Mouse (Mus musculus) forebrain, embryonic 13.5 days (tissue): Measurements from ENCODE around the gene Cabp2. TPM values are rescaled to one million over a fixed set of nuclear protein-coding genes. Genes with fewer than 3 reads are reported as not detected.

Source experiments
- ATAC-seq: fragments of 200-750 bp; cut with Nextera tagmentation; 2 replicates; pipeline ENCODE4 v1.8.0; 2017
- H3K27ac ChIP-seq: fragments of 300-500 bp; sonication (generic); 2 replicates; pipeline ENCODE4 v1.5.1; 2015; ENCODE audit warnings: inconsistent platforms, mild to moderate bottlenecking, moderate library complexity
- H3K27me3 ChIP-seq: fragments of 300-500 bp; sonication (generic); 2 replicates; pipeline ENCODE4 v1.6.1; 2015; ENCODE audit warnings: mild to moderate bottlenecking, inconsistent platforms
- H3K36me3 ChIP-seq: fragments of 300-500 bp; sonication (generic); 2 replicates; pipeline ENCODE4 v1.6.1; 2015; ENCODE audit warnings: mild to moderate bottlenecking, inconsistent platforms; ENCODE audit not compliant: poor library complexity, severe bottlenecking
- H3K4me1 ChIP-seq: fragments of 300-500 bp; sonication (generic); 2 replicates; pipeline ENCODE4 v1.6.1; 2015; ENCODE audit warnings: inconsistent platforms
- H3K4me2 ChIP-seq: fragments of 300-500 bp; sonication (generic); 2 replicates; pipeline ENCODE4 v1.6.1; 2015; ENCODE audit warnings: inconsistent platforms, mild to moderate bottlenecking, moderate library complexity
- H3K4me3 ChIP-seq: fragments of 300-500 bp; sonication (generic); 2 replicates; pipeline ENCODE4 v1.5.1; 2015; ENCODE audit warnings: mild to moderate bottlenecking, inconsistent platforms
- H3K9ac ChIP-seq: fragments of 300-500 bp; sonication (generic); 2 replicates; pipeline ENCODE4 v1.6.1; 2015; ENCODE audit warnings: mild to moderate bottlenecking, inconsistent platforms
- H3K9me3 ChIP-seq: fragments of 300-500 bp; sonication (generic); replicated peaks from 2 replicates; pipeline ENCODE4 v1.6.1; 2016; ENCODE audit warnings: inconsistent platforms
- WGBS: fragments of 180-500 bp; shearing (Covaris S2); methylation state at CpG from one replicate; pipeline ENCODE4 v1.1.7; 2015; 5-methylcytosine and 5-hydroxymethylcytosine counted together
- polyA plus RNA-seq: library from polyadenylated mRNA; unstranded; fragments of >200 nt; fragmentation: Nextera tagmentation; extraction: Ambion mirVana; gene quantifications from 2 replicates; pipeline ENCODE4 v1.2.1, GENCODE M21; 2015

The Cabp2 gene
- polyA plus RNA-seq, 1 experiment from 2014 or later: not detected

GRCm38 (mm10) chr19:4098426-4098825, 17.0 kb downstream of the Cabp2 start:
- Histone ChIP-seq H3K4me2 (peak overlapping the region; percentile 68; the same call in 1 of the 2 replicates), H3K36me3 (no peaks in the 10 kb centered on the region), H3K4me3 (no peak overlapping the region), H3K4me1 (peaks cover 56% of the 10 kb centered on the region), H3K27ac (no peak overlapping the region), H3K9ac (0 out of 2 replicates have a peak overlapping the region, but pooled peaks have one; percentile 13), H3K27me3 (peaks cover 32% of the 10 kb centered on the region), H3K9me3 (no peaks in the 10 kb centered on the region)
- WGBS: 91% methylated on average over 13 of the region's 13 CpGs
- no peak for ATAC-seq

GRCm38 (mm10) chr19:4099056-4099455, 17.7 kb downstream of the Cabp2 start:
- Histone ChIP-seq H3K27me3 (peaks cover 32% of the 10 kb centered on the region), H3K36me3 (no peaks in the 10 kb centered on the region), H3K4me1 (peaks cover 56% of the 10 kb centered on the region), H3K9me3 (no peaks in the 10 kb centered on the region), H3K9ac (0 out of 2 replicates have a peak overlapping the region, but pooled peaks have one; percentile 13), H3K4me3 (0 out of 2 replicates have a peak overlapping the region, but pooled peaks have one; percentile 50), H3K4me2 (peak overlapping the region; percentile 81), H3K27ac (no peak overlapping the region)
- WGBS: 13% methylated on average over 9 of the region's 9 CpGs
- no peak for ATAC-seq

DNA sequence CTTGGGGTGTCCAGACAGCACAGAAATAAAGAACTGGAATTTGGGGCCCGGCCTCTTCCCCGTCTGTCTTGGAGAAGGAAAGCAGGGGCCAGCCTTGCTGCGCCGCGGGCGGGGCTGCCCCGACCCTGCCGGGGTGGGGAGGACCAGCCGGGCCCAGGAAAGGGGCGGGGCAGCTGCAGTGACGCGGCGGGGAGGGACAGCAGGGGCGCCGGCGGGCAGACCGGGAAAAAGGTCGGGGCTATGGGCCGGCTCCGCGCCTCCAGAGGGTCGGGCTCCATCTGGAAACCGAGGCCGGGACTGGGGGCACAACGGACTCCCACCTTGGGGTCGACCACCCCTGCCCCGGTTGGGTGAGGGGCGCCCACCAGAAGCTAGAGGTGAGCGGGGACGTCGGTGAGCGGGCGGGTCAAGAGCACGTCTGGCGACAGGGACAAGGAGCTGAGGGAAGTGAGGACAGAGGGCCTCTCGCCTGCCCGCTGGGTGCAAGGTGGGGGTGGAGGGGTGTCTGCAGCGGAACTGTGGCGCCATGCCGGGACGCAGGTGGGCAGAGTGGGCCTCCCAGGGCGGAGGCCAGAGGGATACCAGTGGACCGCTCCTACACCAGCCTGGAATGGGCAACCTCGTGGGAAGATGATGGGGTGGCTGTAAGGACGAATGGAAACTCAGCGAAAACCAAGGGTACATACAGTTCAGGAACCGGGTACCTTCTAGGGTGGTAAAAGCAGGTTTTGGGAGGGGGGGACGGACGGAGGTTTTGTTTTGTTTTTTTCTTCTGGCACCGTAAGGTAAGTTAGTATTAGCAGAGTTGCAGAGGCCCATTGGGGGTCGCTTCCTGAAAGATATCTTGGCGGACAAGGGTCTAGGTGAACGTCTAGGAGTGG, 18.7 kb downstream of the Cabp2 start, which contains the start of gene Pitpnm1:
Gene Pitpnm1, plus strand, starts transcription at position 162 of the 881 bp plus-strand sequence.
- Histone ChIP-seq H3K36me3 (0 out of 2 replicates have a peak, but pooled peaks cover 2% of the 10 kb centered on the region), H3K27ac (no peak within 1 kb of the TSS), H3K4me2 (peak within 1 kb of the TSS; percentile 81), H3K4me1 (peaks cover 56% of the 10 kb centered on the region), H3K27me3 (peaks cover 32% of the 10 kb centered on the region), H3K9me3 (no peaks in the 10 kb centered on the region), H3K4me3 (peak within 1 kb of the TSS; percentile 50), H3K9ac (peak within 1 kb of the TSS; percentile 74)
- ATAC-seq: no peak
- 2% methylated on average over 53 of the region's 53 CpGs for WGBS

DNA sequence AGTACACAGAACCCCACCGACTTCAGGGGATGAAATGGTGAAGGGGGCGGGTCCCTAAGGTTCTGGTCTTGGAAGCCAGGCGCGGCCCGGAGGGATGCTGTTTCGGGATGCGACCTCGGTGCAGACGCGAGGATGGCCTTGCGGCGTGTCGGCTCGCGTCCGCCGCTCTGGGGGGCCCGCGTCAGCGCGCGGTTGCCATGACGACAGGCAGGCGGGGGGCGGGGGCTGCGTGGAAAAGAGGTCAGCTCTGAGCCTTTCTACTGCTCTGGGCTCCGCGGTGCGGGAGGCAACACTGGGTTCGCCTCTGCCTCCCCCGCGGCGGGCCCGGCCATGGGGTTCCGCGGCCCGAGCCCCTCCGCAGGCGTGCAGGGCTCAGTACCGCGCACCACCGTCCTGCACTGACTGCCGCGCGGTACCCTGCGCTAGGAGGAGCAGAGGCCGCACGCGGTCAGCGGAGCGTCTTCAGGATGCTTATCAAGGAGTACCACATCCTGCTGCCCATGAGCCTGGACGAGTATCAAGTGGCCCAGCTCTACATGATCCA, 19.4 kb downstream of the Cabp2 start:
- WGBS: under 1% methylated on average over 45 of the region's 52 CpGs
- Histone ChIP-seq H3K4me1 (peaks cover 56% of the 10 kb centered on the region), H3K27me3 (peaks cover 32% of the 10 kb centered on the region), H3K4me2 (peak overlapping the region; percentile 81), H3K9ac (peak overlapping the region; percentile 74), H3K36me3 (peaks cover 9% of the 10 kb centered on the region; the same call in 1 of the 2 replicates), H3K4me3 (peak overlapping the region; percentile 50), H3K27ac (no peak overlapping the region), H3K9me3 (no peaks in the 10 kb centered on the region)
- 0 out of 2 replicates have a peak, but pooled peaks have one; percentile 4 for ATAC-seq

DNA sequence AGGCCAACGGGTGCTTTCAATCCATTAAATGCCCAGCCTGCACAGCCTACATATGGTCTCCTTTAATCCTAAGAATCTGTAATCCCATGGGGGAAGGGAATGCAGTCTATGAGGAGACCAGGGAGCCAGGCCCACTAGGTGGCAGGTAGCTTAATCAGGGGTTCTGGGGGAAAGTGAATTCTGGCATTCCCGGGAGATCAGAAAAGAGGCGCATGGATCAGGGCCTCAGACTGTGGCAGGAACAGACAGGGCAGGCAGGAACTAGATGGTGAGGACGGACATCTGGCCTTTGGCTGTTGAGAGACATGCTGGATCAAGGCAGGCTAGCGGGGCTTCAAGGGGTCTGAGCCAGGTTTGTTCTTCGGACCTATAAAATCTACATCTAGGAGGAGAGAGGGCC, 20.1 kb downstream of the Cabp2 start:
- H3K4me2 ChIP-seq: peak overlapping the region; percentile 81
- peaks cover 9% of the 10 kb centered on the region; the same call in 1 of the 2 replicates for H3K36me3 ChIP-seq
- peak overlapping the region; percentile 50 for H3K4me3 ChIP-seq
- ATAC-seq: no peak
- 50% methylated on average over 6 of the region's 6 CpGs for WGBS
- peak overlapping the region; percentile 74 for H3K9ac ChIP-seq
- no peak overlapping the region for H3K27ac ChIP-seq
- H3K9me3 ChIP-seq: no peaks in the 10 kb centered on the region
- peaks cover 50% of the 10 kb centered on the region for H3K4me1 ChIP-seq
- H3K27me3 ChIP-seq: peaks cover 32% of the 10 kb centered on the region

GRCm38 (mm10) chr19:4102049-4102448, 20.7 kb downstream of the Cabp2 start:
- no peak overlapping the region for H3K9ac ChIP-seq
- H3K9me3 ChIP-seq: no peaks in the 10 kb centered on the region
- H3K4me2 ChIP-seq: peak overlapping the region; percentile 81
- ATAC-seq: no peak
- H3K36me3 ChIP-seq: peaks cover 13% of the 10 kb centered on the region; the same call in 1 of the 2 replicates
- WGBS: 93% methylated on average over 2 of the region's 2 CpGs
- H3K4me1 ChIP-seq: peaks cover 49% of the 10 kb centered on the region
- H3K4me3 ChIP-seq: peak overlapping the region; percentile 50; the same call in 1 of the 2 replicates
- no peak overlapping the region for H3K27ac ChIP-seq
- peaks cover 32% of the 10 kb centered on the region for H3K27me3 ChIP-seq

DNA sequence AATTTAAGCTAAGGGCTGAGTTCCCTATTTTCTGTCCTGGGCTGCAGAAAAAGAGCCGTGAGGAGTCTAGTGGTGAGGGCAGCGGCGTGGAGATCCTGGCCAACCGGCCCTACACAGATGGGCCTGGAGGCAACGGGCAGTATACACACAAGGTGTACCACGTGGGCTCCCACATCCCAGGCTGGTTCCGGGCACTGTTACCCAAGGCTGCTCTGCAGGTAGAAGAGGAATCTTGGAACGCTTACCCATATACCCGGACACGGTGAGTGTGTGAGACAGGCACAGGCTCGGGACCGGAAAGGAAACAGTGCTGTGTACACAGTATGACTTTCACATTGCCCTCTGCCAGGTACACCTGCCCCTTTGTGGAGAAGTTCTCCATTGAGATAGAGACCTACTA, 21.2 kb downstream of the Cabp2 start:
- Histone ChIP-seq H3K9ac (no peak overlapping the region; the same call in 1 of the 2 replicates), H3K9me3 (no peaks in the 10 kb centered on the region), H3K4me2 (no peak overlapping the region), H3K36me3 (peaks cover 13% of the 10 kb centered on the region; the same call in 1 of the 2 replicates), H3K4me1 (peaks cover 45% of the 10 kb centered on the region), H3K27me3 (peaks cover 32% of the 10 kb centered on the region), H3K4me3 (no peak overlapping the region), H3K27ac (no peak overlapping the region)
- no peak for ATAC-seq
- WGBS: 96% methylated on average over 12 of the region's 12 CpGs

- Histone ChIP-seq H3K9ac (no peak overlapping the region), H3K36me3 (peaks cover 13% of the 10 kb centered on the region; the same call in 1 of the 2 replicates), H3K27me3 (peaks cover 32% of the 10 kb centered on the region), H3K4me2 (no peak overlapping the region), H3K27ac (no peak overlapping the region), H3K4me1 (peaks cover 38% of the 10 kb centered on the region), H3K9me3 (no peaks in the 10 kb centered on the region), H3K4me3 (no peak overlapping the region)
- ATAC-seq: no peak
- 94% methylated on average over 18 of the region's 18 CpGs for WGBS
Measured at GRCm38 (mm10) chr19:4103294-4103693, 21.9 kb downstream of the Cabp2 start.

DNA sequence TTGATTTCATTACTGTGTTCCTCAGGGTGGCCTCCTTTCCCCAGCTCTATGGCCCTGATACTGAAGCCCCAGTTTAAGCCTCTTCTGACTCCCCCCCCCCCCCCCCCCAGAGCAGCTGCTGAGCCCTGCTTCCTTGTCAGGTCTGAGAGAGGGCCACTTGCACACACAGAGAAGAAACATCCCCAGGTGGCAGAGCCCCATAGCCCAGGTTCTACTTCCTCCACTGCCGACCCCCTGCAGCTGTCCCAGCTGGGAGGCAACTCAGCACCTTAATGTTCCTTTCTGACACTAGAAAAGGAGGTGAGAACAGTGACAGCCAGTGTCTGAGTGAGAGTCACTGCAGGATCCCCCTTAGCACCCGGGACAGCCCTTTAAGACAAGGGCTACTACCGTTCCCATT, 22.4 kb downstream of the Cabp2 start:
- peaks cover 33% of the 10 kb centered on the region for H3K4me1 ChIP-seq
- H3K9ac ChIP-seq: no peak overlapping the region
- peaks cover 32% of the 10 kb centered on the region for H3K27me3 ChIP-seq
- 92% methylated on average over 3 of the region's 3 CpGs for WGBS
- no peaks in the 10 kb centered on the region for H3K9me3 ChIP-seq
- no peak overlapping the region for H3K27ac ChIP-seq
- no peak overlapping the region for H3K4me2 ChIP-seq
- ATAC-seq: no peak
- H3K4me3 ChIP-seq: no peak overlapping the region
- peaks cover 13% of the 10 kb centered on the region; the same call in 1 of the 2 replicates for H3K36me3 ChIP-seq

DNA sequence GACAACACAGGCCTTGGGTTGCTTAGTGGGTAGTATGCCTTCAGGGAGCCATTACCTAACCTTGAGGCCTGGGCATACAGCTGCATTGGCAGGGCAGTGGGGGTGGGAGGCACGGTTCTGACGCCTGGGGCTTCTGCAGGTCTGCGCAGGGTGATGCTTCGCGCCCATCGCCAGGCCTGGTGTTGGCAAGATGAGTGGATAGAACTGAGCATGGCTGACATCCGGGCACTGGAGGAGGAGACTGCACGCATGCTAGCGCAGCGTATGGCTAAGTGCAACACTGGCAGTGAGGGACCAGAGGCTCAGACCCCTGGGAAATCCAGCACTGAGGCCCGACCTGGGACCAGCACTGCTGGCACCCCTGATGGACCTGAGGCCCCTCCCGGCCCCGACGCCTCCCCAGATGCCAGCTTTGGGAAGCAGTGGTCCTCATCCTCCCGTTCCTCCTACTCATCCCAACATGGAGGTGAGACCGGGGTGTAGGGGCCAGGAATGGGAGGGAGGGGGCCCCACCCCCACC, 23.4 kb downstream of the Cabp2 start:
- peaks cover 28% of the 10 kb centered on the region for H3K27me3 ChIP-seq
- H3K9me3 ChIP-seq: no peaks in the 10 kb centered on the region
- no peak overlapping the region for H3K27ac ChIP-seq
- no peak for ATAC-seq
- peaks cover 22% of the 10 kb centered on the region; the same call in 1 of the 2 replicates for H3K36me3 ChIP-seq
- 92% methylated on average over 16 of the region's 16 CpGs for WGBS
- no peak overlapping the region for H3K9ac ChIP-seq
- no peak overlapping the region for H3K4me3 ChIP-seq
- peaks cover 24% of the 10 kb centered on the region for H3K4me1 ChIP-seq
- no peak overlapping the region for H3K4me2 ChIP-seq

DNA sequence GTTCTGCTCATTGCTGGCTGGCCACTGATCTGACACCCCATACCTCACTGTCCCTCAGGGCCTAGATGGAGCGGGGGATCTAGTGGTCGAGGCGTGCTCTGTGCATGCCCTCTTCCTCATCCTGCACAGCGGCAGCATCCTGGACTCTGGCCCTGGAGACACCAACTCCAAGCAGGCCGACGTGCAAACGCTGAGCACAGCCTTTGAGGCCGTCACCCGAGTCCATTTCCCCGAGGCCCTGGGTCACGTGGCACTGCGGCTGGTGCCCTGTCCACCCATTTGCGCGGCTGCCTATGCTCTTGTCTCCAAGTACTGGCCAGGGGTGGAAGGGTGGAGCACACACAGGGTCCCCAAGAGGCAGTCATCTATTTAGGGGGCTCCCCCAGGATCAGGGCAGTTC, 25.3 kb downstream of the Cabp2 start:
- Histone ChIP-seq H3K9me3 (no peaks in the 10 kb centered on the region), H3K4me2 (no peak overlapping the region), H3K27me3 (peaks cover 10% of the 10 kb centered on the region), H3K9ac (no peak overlapping the region), H3K36me3 (peaks cover 36% of the 10 kb centered on the region), H3K4me3 (no peak overlapping the region), H3K27ac (no peak overlapping the region), H3K4me1 (peaks cover 5% of the 10 kb centered on the region)
- ATAC-seq: no peak
- whole genome bisulfite sequencing: 92% methylated on average over 14 of the region's 14 CpGs

DNA sequence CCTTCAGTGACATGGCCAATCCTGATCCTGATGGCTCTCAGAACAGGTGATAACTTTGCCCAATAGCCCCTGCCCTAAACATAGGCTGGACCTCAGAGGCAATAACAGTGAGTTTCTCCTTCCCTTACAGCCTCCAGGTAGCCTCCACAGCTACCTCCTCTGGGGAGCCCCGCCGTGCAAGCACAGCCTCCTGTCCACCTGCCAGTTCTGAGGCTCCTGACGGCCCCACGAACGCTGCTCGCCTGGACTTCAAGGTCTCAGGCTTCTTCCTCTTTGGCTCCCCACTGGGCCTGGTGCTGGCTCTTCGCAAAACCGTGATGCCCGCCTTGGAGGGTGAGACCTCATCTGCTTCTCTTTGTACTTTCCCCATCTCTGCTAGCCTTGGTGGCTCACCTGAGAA, 27.2 kb downstream of the Cabp2 start:
- Histone ChIP-seq H3K9me3 (no peaks in the 10 kb centered on the region), H3K36me3 (peaks cover 55% of the 10 kb centered on the region), H3K27me3 (no peaks in the 10 kb centered on the region), H3K9ac (no peak overlapping the region), H3K4me1 (no peaks in the 10 kb centered on the region; the same call in 1 of the 2 replicates), H3K4me2 (no peak overlapping the region), H3K27ac (no peak overlapping the region), H3K4me3 (no peak overlapping the region)
- WGBS: 93% methylated on average over 9 of the region's 9 CpGs
- ATAC-seq: no peak
